Mouse (Mus musculus) cerebellum, postnatal 36 days (tissue): Measurements from ENCODE around the gene 4930519G04Rik.
"Not testable (repeated sequence)": the region's sequence is repeated elsewhere in the genome, so short reads cannot be mapped to it uniquely, and the experiment has no call there.

Experiments
- DNase-seq, 2 experiments: peaks; one replicate each; pipeline ENCODE4 v3.0.0; 2021 to 2022; ENCODE audit warnings: mixed read lengths in 2 of 2

The 4930519G04Rik gene

DNA sequence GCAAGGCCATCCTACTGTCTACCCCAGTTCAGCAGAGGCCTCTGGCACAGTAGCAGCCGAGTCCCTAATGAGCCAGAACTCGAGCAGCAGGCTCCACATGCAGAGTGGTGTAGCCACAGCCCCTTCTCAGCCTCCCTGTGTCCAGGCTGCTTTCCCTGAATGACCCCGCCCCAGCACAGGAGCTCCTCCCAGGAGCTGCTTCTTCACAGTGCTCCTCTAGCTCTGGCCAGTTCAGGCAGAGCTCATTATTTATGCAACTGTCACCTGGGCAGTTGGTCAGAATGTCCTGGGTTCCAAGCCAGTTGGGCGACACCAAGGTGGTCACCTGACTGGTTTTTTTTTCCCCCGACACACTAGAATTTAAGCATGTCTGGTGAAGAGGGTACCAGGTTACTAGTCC, at the start of gene 4930519G04Rik:
Gene 4930519G04Rik (plus strand): TSS at position 301 of the 400 bp plus-strand sequence.
- not testable (repeated sequence) for DNase-seq

- DNase-seq, result no peak
Measured at GRCm38 (mm10) chr5:114804335-114804734, 49.1 kb upstream of the 4930519G04Rik start.

GRCm38 (mm10) chr5:114804958-114805357, 48.5 kb upstream of the 4930519G04Rik start:
- peak; percentile 57 to 74 for DNase-seq

DNA sequence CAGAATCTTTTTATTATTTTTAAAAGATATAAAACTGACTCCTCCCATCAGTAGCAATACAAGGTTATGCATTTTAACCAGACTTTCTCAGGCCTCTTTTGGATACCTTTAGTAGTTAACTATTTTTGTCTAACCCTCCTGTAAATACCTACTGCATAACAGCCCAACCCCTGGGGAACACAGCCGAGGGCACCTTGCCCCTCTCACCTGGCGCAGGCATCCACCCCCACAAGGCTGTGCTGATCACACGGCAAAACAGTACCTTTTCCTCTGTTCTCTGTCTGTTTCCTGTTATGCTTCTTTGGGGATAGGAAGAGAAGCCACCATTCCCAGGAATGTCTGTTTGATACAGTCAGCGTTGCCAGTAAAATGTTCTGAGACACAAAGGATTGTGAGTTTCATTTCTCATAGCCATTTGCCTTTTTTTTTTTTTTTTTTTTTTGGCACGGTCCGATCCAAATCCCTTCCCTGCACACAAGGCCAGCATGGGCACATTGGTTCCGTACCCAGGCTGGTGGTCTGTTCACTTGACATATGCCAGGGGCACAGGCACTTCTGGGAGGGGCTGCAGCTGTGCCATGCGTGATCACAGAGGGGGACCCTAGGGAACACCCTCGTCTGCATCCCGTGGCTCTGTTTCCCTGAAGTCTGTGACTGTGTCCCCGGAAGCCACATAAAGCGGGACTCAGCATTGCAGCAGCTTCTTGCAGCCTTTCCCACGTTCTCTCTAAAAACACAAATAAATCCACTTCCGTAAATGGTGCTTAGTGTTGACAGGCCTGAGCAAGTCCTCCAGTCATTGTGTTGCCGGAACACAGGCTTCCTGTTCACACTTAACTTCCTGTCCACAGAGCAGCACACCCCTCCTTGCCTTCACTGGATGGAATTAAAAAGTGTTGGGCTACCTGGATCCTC, 47.8 kb upstream of the 4930519G04Rik start:
- no peak for DNase-seq

- no peak for DNase-seq
Measured at GRCm38 (mm10) chr5:114806636-114807035, 46.8 kb upstream of the 4930519G04Rik start.

DNA sequence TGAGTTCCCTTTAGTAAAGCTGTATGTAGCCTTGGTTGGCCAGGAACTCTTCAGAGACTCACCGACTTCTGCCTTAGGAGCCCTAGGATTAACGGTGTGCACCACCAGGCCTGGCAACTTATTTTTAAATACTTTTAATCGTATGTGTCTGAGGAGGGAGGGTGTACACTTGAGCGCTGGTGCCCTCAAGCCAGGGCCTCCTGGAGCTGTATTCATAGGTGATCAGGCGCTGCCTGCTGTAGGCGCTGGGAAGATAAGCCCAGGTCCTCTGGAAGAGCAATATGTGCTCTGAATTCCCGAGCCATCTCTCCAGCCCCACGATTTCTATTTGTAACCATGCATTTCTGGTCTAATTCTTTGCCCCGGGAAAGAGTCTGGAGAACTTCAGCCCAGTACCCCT, 46.4 kb upstream of the 4930519G04Rik start:
- DNase-seq, result no peak

DNA sequence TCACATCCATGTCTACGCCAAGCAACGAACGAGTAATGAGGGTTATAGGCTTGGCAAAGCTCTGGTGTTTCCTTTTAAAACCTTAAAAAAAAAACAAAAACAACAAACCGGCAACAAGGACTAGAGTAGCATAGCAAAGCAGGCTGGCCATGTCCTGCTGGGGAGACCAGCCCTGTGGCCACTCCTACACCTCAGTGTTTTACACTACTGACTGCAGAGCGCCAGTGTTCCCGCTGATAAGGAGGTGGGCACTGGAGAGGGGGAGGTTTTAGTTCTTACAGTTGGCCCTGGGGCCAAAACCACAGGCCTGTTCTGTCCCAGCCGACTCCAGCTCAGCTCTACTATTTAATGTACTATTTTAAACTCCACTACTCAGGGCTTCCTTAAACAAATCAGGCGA, 46.0 kb upstream of the 4930519G04Rik start:
- no peak for DNase-seq

- DNase-seq, result no peak
Measured at GRCm38 (mm10) chr5:114807893-114808292, 45.6 kb upstream of the 4930519G04Rik start.

DNA sequence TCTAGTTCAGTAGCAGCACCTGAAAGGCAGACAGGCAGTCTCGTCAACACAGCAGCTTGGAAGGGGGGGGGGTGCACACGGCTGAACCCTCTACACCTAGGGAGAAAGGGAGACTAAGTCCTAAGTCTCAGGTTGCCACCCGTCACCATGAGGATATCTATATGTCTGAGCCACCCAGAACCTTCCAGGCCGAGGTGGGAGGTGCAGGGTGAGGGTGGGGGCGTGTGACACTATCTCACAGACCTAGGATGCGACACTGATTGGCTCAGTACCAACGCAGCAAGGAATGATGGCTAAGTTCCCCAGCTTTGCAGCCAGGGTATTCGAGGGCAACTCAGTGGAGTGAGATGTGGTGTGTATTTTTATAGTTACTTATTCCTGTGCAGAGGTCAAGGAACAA, 45.1 kb upstream of the 4930519G04Rik start:
- DNase-seq, result no peak

DNA sequence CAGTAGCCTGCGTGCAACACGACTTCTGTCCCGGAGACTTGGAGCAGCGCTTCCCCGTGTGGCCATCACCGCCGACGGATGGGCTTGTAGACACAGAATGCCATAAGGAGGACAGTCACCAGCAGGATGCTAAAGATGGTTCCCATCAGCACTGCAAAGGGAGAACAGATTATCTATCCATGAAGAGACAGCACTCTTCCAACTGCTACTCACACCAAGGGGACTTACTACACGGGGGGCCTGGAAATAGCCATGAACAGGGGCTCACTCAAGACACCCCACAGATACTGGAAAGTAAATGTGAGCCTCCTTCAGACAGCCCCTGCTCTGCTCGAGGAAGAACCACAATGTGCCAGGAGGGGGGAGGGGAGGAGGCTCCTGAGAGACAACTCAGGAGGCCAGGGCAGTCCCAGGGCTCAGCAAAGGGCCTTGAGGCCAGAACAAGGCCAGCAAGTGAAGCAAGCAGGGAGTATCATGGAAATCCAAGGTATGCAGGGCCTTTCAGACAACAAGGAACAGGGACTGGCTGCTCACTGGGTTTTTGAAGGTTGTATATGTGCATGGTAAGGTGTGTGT, 44.2 kb upstream of the 4930519G04Rik start:
- DNase-seq, result no peak

GRCm38 (mm10) chr5:114809826-114810225, 43.6 kb upstream of the 4930519G04Rik start:
- no peak for DNase-seq

DNA sequence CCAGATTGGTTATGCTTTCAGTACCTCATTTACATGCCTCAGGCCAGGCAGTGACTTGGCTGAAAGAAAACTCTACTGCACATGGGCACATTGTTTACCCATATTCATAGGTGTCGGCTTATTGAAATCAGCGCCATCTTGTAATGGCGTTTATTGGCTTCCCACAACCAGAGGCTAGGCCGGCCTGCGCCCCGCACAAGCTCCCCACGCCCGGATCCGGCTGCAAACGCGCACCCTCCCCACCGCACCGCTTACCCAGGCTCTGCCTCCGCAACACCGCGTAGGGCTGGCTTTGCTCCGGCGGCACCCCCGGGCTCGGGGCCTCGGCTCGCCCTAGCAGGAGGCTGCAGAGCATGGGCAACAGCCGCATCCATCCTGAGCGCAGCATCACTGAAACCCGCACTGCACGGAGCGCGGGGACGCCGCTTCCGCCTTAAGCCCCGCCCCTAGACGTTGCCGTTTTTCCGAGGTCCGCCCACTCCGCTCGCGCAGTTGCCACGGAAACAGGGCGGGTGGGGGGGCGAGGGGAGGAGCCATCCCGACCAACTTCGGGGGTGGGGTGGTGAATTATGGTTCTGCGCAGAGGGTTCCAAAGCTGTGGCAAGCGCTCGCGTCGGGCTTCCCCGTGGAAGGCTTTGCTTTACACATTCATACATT, 39.8 kb upstream of the 4930519G04Rik start:
- DNase-seq, result peak; percentile 90 to 91

- DNase-seq, result no peak
Measured at GRCm38 (mm10) chr5:114816599-114816998, 36.9 kb upstream of the 4930519G04Rik start.

GRCm38 (mm10) chr5:114818124-114818523, 35.3 kb upstream of the 4930519G04Rik start:
- no peak for DNase-seq

DNA sequence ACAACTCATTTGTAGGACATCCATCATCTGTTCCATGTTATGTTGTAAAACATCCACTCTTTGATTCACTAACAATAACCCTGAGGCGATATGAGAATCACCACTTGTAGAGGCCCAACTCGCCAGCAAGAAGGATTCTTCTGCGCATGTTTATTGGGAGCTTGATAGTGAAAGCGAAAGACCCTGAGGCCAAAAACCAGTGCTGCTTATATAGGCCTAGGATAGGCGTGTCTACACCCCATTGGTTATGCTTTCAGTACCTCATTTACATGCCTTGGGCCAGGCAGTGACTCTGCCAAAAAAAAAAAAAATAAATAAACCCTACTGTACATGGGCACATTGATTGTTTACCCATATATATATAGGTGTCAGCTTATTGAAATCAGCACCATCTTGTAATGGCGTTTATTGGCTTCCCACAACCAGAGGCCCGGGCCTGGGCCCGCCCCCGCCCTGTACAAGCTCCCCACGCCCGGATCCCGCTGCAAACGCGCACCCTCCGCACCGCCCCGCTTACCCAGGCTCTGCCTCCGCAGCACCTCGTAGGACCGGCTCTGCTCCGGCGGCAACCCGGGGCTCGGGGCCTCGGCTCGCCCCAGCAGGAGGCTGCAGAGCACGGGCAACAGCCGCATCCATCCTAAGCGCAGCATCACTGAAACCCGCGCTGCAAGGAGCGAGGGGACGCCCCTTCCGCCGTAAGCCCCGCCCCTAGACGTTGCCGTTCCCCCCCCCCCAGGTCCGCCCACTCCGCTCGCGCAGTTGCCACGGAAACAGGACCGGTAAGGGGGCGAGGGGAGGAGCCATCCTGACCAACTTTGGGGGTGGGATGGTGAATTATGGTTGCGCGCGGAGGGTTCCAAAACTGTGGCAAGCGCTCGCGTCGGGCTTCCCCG, 30.4 kb upstream of the 4930519G04Rik start, which contains the start of gene 1500011B03Rik:
Gene 1500011B03Rik (minus strand): TSS at position 673 of the 893 bp plus-strand sequence.
- peak; percentile 69 to 79 for DNase-seq

DNA sequence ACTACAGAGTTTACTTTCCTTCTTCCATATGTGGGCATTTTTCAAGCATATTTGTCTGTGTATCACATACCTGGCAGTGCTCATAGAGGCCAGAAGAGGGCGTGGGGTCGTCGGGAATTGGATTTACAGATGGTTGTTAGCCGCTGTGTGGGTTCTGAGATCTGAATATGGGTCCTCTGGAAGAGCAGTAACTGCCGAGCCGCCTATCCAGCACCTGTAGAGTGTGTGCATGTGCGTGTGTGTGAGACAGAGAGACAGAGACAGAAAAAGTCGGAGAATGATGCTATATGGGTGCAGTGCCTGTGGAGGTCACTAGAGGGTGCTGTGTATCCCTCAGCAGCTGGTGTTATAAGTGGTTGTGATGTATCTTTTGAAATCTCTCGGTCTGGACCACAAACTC, 29.3 kb upstream of the 4930519G04Rik start:
- DNase-seq, result peak; percentile 57 to 66

- peak; percentile 70 to 83 for DNase-seq
Measured at GRCm38 (mm10) chr5:114825978-114826691, 27.3 kb upstream of the 4930519G04Rik start.

- DNase-seq, result no peak
Measured at GRCm38 (mm10) chr5:114827427-114827826, 26.0 kb upstream of the 4930519G04Rik start.

- no peak for DNase-seq
Measured at GRCm38 (mm10) chr5:114829740-114830139, 23.7 kb upstream of the 4930519G04Rik start.

DNA sequence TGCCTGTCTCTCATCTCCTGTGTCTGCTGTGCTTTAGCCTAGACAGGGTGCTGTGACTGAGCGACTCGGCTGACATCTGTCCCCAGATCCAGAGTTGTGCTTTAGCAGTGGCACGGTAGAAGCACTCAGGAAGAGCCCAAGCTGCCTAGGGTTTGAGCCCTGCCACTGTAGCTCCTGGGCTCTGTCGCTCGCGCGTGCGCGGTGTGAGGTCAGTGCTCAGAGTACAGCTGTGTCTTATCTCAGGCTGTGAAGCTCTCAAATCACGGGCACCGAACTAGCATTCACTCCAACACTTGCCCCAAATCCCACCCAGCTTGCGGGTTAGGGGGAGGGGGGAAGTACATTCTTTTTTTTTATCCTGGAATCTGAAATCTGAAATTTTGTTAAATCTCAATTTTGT, 16.6 kb upstream of the 4930519G04Rik start:
- DNase-seq, result no peak

DNA sequence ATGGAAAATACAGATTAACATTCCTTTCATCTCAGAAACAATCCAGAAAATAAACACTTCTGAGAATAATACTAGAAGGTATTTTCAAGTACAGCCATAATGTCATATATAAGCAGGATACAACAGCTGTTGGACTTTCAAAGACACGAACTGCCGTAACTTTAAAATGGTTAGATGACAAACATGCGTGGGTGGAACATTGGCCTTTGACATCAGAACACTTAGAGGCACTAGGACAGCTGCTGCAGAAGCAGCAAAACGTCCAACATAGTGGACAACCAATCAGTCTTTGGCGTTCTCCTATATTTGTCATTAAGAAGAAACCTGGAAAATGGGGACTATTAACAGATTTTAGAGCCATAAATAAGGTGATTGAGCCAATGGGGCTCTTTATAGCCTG, 13.0 kb upstream of the 4930519G04Rik start:
- not testable (repeated sequence) for DNase-seq

- DNase-seq, result not testable (repeated sequence)
Measured at GRCm38 (mm10) chr5:114842155-114842554, 11.3 kb upstream of the 4930519G04Rik start.
